Mouse (Mus musculus): ENCODE measurements around the gene Loxl4. TPM values are rescaled to one million over a fixed set of nuclear protein-coding genes. Genes with fewer than 3 reads are reported as not detected.

The Loxl4 gene
- total RNA-seq, 1 experiment from 2014 or later, result not detected

DNA sequence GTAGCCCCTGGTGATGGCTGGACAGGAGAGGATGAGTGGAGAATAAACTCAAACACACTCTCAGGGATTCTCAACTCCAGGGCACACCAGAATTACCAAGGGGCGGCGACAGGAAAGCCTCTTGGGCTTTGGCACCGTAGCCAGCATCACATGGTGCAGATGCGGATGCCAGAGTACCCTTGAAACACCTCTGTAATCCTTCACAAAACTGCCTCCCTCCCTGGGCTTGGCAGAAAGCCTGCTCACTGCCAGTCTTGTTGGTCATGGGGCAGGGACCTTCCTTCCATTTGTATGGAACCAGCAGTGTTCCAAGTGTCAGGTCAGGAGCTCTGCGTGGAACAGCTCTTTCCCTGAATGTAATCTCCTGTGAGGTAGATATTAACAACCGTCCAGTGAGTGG lies 15.5 kb upstream of the Loxl4 start:
- no peak for ATAC-seq (replicated peaks in 1 of 2; ENCODE audit: insufficient read depth in 1 of 2, low FRiP score in 2 of 2, low TSS enrichment in 1 of 2, low read depth in 1 of 2, poor library complexity in 2 of 2, severe bottlenecking in 2 of 2)

DNA sequence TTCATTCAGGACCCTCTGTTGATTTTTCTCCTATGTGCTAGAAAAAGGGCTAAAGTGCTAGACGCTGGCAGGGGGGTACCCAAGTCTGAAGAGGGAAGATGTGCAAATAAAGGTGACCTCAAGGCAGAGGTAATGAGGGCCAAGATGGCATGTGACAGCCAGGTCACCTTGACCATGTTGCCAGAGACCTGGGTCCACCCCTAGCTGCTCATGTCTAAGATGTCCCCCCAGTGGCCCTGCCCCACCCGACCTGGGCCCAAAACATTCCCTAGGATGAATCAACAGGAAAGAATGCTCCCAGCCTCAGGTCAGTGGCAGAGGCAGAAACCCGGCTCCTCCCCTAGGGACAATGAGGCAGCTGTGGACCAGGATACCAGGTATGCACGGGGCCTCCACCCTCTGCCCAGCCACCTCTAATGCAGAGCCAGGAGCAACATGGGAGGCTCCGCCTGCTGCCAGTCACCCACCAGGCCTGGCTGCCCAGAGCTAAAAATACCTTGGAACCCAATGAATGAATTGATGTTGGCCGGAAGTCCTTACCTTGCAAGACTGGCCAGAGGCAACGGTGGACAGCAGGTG lies 1.1 kb upstream of the Loxl4 start:
- no peak for ATAC-seq (replicated peaks in 1 of 2; ENCODE audit: insufficient read depth in 1 of 2, low FRiP score in 2 of 2, low TSS enrichment in 1 of 2, low read depth in 1 of 2, poor library complexity in 2 of 2, severe bottlenecking in 2 of 2)

DNA sequence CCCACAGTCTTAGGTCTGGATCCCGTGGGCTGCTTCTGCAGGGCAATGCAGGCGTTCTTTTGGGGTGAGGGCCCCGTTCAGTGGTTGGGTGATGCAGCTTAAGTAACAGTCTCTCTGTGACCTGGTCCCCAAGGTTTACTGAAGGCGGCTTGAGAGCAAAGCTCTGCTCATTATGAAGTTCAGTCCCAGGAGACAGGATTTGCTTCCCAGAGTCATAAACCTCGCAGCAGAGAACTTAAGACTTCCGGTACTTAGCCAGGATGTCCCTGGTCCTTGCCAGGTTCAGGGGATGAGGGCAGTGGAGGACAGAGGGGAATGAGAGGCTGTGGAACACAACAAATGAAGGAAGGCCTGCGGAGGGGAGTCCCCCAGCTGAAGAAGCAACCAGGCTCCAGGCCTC lies 503 bp upstream of the Loxl4 start:
- ATAC-seq (replicated peaks in 1 of 2; ENCODE audit: insufficient read depth in 1 of 2, low FRiP score in 2 of 2, low TSS enrichment in 1 of 2, low read depth in 1 of 2, poor library complexity in 2 of 2, severe bottlenecking in 2 of 2), result no peak

DNA sequence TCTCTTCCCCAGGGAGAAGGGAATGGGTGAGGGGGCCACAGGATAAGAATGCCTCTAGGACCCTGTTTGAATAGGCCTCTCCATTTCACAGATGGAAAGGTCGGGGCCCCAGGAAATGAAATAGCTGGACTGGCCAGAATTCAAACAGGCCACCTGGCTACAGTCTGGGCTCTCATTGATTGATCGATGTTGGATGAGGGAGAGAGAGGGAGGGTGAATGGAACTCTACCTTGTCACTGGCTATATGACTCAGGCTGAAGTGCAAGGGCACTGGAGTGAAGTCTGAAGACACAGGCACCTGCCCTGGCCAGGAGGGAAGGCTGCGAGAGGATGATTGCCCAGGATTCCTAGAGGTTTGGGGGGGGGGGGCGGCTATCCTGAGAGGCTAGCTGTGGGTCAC lies 867 bp downstream of the Loxl4 start:
- ATAC-seq (replicated peaks in 1 of 2; ENCODE audit: insufficient read depth in 1 of 2, low FRiP score in 2 of 2, low TSS enrichment in 1 of 2, low read depth in 1 of 2, poor library complexity in 2 of 2, severe bottlenecking in 2 of 2), result no peak

DNA sequence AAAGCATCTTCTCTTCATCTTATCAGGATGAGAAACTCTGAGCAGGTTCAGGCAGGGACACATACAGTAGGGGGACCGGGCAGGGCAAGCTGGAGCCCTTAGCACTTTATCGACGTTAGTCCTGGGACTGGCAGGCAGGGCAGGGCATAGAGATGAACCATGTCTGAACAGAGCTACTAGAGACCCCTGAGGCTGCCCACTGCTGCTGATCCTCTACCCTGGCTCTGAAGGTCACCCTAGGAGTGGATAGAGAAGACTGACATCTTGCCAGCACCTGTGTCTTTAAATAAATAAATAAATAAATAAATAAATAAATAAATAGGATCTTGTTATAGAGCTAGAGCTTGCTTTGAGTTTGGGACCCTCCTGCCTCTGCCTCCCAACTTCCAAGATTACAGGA lies 2.9 kb downstream of the Loxl4 start:
- ATAC-seq (replicated peaks in 1 of 2; ENCODE audit: insufficient read depth in 1 of 2, low FRiP score in 2 of 2, low TSS enrichment in 1 of 2, low read depth in 1 of 2, poor library complexity in 2 of 2, severe bottlenecking in 2 of 2), result no peak

DNA sequence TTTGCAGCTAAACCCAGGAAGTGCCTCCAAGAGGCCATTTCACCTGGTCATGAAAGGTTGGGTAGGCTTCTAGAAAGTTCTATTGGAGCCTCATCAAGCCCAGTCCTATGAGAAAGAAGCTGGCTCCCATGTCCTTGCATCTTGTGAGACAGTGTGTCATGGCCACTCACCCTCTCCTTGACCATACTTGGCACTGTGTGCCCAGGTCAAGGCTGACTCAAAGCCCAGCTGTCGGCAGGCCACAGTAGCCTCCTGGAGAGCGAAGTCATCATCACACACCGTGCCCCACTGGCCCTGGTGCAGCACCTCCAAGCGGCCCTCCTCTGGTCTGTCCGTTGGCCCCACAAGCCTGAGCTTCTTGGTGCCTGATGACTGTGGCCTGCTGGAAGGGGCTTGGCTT lies 4.5 kb downstream of the Loxl4 start:
- ATAC-seq (replicated peaks in 1 of 2; ENCODE audit: insufficient read depth in 1 of 2, low FRiP score in 2 of 2, low TSS enrichment in 1 of 2, low read depth in 1 of 2, poor library complexity in 2 of 2, severe bottlenecking in 2 of 2), result no peak

DNA sequence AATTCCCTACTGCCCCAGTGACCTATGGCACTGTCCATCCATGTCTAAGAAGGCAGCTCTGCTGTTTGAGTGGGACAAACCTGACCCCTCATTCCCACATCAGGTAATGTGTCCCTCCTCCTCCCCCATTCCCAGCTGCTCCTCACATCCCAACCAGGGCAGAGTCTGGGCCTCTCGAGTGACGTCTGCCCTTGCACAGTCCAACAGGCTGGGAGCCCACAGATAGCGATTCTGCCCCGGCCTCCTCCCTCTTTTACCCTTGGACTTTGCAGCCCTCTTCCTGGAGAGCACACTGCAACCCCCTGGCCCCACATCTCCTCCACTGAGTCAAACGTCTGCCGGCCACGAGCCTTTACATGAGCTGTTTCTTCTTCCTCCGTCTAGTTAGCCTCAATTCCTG lies 10.0 kb downstream of the Loxl4 start:
- no peak for ATAC-seq (replicated peaks in 1 of 2; ENCODE audit: insufficient read depth in 1 of 2, low FRiP score in 2 of 2, low TSS enrichment in 1 of 2, low read depth in 1 of 2, poor library complexity in 2 of 2, severe bottlenecking in 2 of 2)

DNA sequence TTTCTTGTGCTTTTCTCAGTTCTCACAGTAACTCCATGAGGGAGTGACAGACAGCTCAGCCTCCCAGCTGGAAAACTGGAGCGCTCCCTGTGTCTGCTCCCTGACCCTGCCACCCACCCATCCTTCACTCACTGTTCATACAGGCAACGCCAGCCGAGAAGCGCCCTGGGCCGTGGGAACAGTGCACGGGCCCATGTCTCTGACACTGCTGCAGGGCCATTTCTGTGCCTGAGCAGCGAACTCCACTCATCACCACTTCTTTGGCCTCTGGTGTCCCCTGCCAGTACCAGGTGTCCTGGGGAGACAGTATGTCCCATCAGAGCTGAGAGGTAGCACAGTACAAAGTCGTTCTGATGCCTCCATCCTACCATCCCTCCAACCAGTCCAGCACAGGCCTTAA lies 10.6 kb downstream of the Loxl4 start:
- ATAC-seq (replicated peaks in 1 of 2; ENCODE audit: insufficient read depth in 1 of 2, low FRiP score in 2 of 2, low TSS enrichment in 1 of 2, low read depth in 1 of 2, poor library complexity in 2 of 2, severe bottlenecking in 2 of 2), result no peak

DNA sequence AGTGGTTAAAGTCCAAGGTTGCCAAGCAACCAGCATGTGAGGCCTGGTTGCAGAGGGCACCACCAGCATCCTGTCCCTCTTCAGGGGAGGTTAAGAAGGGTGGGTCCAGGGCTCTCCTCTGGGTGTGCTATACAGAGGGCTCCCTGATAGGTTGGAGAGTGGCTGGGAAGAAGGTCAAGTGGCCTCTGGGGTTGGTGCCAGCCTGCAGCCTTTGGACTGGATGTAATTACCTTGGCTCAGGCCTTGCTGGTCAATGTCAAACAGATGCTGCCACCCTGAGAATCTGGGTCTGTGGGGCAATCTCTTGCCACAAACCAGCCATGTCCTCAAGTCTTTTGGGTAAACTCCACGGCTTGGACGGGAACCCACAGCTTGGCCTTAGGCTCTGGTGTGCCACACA lies 11.2 kb downstream of the Loxl4 start:
- ATAC-seq (replicated peaks in 1 of 2; ENCODE audit: insufficient read depth in 1 of 2, low FRiP score in 2 of 2, low TSS enrichment in 1 of 2, low read depth in 1 of 2, poor library complexity in 2 of 2, severe bottlenecking in 2 of 2), result no peak

DNA sequence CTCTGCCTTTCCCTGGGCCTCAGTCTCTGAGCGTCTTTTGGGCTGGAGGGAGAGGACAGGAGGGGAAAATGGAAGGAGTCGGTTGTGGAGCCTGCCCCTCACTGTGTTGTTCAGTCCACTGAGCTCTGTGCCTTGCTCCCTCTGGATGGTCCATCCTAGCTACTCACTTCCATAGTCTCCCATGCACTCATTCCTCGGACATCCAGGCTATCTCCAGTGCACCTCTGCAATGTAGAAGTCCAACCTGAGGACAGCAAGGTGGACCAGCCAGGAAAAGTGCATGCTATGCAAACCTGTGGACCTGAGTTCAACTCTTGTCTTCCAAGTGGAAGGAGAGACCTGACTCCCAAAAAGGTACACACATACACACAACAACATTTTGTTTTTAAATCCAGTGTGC lies 12.0 kb downstream of the Loxl4 start:
- ATAC-seq (replicated peaks in 1 of 2; ENCODE audit: insufficient read depth in 1 of 2, low FRiP score in 2 of 2, low TSS enrichment in 1 of 2, low read depth in 1 of 2, poor library complexity in 2 of 2, severe bottlenecking in 2 of 2), result no peak

DNA sequence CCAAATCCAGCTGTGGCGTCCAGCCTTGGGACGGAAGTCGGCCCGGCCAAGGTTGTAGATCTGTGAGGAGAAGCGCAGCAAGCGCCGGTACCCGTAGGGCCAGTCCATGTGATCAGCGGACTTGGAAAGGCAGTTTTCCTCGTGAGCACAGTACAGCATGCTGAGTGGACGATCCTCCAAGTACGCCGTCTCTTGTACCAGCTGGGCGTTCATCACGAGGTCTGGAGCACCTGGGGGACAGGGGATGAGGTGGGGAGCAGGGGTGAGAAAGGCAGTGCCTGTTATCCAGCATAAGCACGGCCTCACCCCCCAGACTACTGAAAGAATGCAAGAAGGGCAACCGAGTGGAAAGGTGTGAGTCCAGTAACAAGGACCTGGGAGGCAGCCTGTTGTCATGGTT lies 12.7 kb downstream of the Loxl4 start:
- ATAC-seq (replicated peaks in 1 of 2; ENCODE audit: insufficient read depth in 1 of 2, low FRiP score in 2 of 2, low TSS enrichment in 1 of 2, low read depth in 1 of 2, poor library complexity in 2 of 2, severe bottlenecking in 2 of 2), result no peak

DNA sequence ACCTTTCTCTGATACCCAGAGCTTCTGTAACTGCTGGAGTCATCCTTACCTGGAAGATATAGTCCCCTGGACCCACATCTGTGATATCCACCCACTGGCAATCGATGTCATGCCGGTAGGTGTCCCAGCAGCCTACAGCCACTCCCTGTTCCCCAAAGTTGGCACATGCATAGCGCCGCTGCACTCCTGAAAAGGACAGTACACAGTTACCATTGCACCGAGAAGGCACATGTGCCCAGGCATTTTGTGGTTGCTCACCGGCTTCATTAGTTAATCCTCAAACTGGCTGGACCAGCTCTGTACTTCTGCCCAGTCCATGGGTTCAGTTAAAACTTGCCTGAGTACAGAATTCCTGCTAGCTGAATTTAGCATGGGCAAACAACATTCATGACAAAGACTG lies 14.7 kb downstream of the Loxl4 start:
- no peak for ATAC-seq (replicated peaks in 1 of 2; ENCODE audit: insufficient read depth in 1 of 2, low FRiP score in 2 of 2, low TSS enrichment in 1 of 2, low read depth in 1 of 2, poor library complexity in 2 of 2, severe bottlenecking in 2 of 2)

DNA sequence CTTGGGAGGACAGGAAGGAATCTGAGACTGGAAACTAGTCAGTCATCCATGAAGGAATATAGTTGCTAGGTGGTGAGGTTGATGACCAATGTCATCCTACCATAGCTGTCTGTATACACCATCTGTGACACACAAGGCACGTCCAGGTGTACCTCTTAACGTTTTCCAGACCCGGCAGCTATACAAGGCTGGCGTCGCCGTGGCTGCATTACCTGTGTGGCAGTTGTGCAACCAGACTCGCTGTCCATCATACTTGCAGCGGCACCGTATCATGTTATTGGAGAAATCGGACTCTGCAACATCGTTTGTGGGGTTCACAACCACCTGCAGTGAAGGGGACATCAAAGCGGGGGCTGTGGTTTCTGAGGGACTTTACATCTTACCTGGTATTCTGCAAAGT lies 15.3 kb downstream of the Loxl4 start:
- ATAC-seq (replicated peaks in 1 of 2; ENCODE audit: insufficient read depth in 1 of 2, low FRiP score in 2 of 2, low TSS enrichment in 1 of 2, low read depth in 1 of 2, poor library complexity in 2 of 2, severe bottlenecking in 2 of 2), result no peak

DNA sequence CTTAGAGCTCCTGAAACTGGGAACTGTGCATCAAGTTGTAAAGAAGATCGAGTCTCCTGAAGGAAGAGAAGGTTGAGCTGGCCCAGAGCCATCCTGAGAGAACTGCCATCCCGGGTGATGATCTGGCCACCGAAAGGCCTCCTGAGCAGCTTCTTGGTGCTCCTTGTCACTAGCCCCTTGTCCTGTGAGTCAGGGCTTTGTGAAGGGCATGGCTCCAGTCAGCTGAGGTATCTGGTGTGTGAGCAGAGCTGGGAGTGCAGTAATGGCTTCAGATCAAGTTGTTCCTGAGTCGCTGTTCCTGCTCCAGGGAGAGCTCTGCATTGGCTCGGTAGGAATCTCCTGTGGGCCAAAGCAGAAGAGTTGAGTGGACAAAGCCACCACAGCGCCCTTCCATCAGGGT lies 17.5 kb downstream of the Loxl4 start:
- ATAC-seq (replicated peaks in 1 of 2; ENCODE audit: insufficient read depth in 1 of 2, low FRiP score in 2 of 2, low TSS enrichment in 1 of 2, low read depth in 1 of 2, poor library complexity in 2 of 2, severe bottlenecking in 2 of 2), result no peak

DNA sequence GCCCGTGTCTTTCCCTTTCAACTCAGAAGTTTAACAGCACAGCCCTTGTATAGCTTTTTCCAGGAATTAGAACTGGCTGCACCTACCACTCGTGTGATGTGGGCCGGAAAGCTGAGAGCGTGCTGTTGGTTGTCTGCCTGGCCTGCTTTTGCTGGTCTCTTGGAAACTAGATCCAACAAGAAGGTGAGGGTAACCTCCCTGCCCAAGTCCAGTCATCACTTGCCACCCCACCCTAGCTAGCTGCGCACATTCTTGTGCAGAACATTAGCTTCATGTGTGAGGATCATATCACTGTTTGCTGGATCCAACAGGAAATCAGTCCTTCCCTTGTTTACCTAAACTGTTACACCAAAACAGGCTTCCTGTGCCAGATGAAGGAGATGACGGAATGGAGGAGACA lies 19.2 kb downstream of the Loxl4 start:
- no peak for ATAC-seq (replicated peaks in 1 of 2; ENCODE audit: insufficient read depth in 1 of 2, low FRiP score in 2 of 2, low TSS enrichment in 1 of 2, low read depth in 1 of 2, poor library complexity in 2 of 2, severe bottlenecking in 2 of 2)

DNA sequence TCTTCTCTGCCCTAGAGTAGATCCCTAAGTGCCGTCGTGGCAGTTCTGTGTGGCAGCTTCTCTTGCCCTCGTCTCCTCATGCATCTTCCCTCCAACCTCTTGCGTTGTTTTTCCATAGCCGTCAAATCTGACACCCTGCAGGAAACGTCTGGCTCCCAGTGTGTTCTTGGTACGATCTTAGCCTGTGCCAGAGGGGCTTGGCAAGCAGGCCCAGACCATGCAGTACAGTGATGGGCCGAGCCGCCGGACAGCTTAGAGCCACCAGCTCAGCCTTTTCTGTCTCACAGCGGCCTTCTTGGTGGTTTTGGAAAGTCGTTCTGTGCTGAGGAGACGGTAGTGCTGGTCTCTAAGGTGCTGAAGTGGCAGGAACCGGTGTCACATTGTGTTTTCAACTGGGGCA lies 21.1 kb downstream of the Loxl4 start:
- no peak for ATAC-seq (replicated peaks in 1 of 2; ENCODE audit: insufficient read depth in 1 of 2, low FRiP score in 2 of 2, low TSS enrichment in 1 of 2, low read depth in 1 of 2, poor library complexity in 2 of 2, severe bottlenecking in 2 of 2)

DNA sequence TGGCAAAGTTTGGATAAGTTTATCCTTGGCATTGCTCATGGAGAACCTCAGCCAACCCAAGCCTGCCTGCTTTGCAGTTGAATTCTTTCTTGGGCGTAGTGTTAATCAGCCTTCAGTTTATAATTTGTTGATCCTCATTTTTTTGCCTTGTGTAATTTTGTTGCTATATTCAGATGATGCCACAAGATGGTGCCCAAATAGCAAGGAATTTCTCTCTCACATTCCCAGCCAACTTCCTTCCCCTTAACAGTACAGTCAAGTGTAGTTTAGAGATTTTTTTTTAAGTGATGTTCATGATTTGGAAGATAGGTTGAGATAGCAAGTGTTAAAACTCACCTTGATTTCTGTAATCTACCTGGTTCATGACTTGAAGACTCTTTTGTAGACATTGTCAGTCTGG lies 23.4 kb downstream of the Loxl4 start:
- no peak for ATAC-seq (replicated peaks in 1 of 2; ENCODE audit: insufficient read depth in 1 of 2, low FRiP score in 2 of 2, low TSS enrichment in 1 of 2, low read depth in 1 of 2, poor library complexity in 2 of 2, severe bottlenecking in 2 of 2)

DNA sequence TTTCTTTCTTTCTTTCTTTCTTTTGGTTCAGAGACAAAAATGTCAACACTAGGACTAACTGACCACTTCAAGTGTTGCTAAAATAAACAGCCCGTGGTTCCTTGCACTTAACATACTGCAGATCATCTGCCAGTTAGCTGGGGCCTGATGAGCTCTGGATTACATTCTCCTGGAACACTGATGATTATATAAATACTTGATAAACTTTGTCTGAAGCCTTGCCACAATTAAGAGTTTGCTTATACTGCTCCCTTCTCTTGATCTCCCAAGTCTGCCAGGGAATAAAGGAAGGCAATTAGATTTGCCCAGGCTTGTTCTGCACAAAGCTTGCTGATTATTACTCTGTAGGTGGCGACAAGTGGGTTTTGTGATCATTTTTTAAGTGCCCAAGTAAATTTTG lies 24.9 kb downstream of the Loxl4 start:
- no peak for ATAC-seq (replicated peaks in 1 of 2; ENCODE audit: insufficient read depth in 1 of 2, low FRiP score in 2 of 2, low TSS enrichment in 1 of 2, low read depth in 1 of 2, poor library complexity in 2 of 2, severe bottlenecking in 2 of 2)

DNA sequence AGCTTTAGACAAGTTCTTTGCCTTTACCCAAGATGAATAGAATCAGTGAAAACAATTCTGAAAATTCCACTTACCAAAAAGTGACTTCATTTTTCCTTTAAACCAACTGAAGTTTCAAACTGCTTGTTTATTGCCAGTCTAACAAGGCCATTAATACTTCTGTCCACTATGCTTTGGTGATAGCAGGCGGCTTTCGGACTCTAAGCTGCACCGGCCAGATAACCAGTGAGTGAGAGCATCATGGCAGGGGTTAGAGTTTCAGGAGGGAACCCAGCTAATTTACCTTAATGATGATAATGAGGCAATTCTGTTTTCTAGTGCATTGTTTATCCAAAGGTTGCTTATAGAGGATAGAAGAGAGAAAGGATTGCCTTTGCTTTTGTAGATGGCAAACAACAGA lies 28.4 kb downstream of the Loxl4 start:
- ATAC-seq (replicated peaks in 1 of 2; ENCODE audit: insufficient read depth in 1 of 2, low FRiP score in 2 of 2, low TSS enrichment in 1 of 2, low read depth in 1 of 2, poor library complexity in 2 of 2, severe bottlenecking in 2 of 2), result no peak

DNA sequence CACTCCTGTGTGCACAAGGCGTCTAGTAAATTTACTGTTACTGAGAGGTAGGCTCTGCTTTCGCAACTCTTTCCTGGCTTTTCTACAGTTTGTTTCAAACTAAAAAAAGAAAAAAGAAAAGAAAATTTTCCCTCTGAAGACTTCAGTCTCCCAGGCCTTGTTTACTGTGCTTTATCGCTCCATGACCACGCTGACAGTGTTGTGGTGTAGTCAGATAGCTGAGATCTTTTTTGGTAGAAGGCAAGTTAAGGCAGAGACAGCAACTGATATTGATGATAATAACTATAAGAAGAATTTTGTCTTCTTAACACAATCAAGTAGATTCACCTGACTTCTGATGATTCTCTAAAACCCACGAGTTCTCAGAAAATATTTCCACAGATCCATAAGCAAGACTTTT lies 28.9 kb downstream of the Loxl4 start:
- ATAC-seq (replicated peaks in 1 of 2; ENCODE audit: insufficient read depth in 1 of 2, low FRiP score in 2 of 2, low TSS enrichment in 1 of 2, low read depth in 1 of 2, poor library complexity in 2 of 2, severe bottlenecking in 2 of 2), result no peak

Data from hematopoietic stem cell, adult 5-6 weeks (primary cell).